ENCODE assay signal across 8 mouse cellular contexts in the genomic region with DNA sequence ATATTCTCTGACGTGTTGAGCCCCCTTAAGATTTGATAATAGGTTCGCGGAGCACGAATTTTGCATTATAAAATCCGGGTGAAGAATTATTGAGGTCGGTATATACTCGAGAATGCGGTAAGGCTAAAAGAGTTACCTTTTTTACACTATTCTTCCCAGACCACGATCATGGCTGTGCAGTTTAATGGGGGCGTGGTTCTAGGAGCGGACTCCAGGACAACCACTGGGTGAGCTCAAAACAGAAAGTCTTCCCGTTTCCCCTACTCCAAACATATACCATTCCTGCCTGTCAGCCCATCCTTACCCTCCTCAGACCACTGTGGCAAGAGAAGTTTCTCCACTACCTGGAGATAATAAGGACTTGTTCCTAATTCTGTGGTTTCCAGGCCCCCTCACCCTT. TPM values are rescaled to one million over a fixed set of nuclear protein-coding genes. Genes with fewer than 3 reads are reported as not detected.
A peak's percentile ranks its signal among the peaks of the same experiment; 100 is the strongest.
DNase-seq lines count a peak whose midpoint lies in the region; ATAC-seq lines count a peak whose summit lies in the region.

No protein-coding gene starts in this region.

- H3K9ac ChIP-seq in kidney, embryonic 15.5 days = peak overlapping the region; percentile 65
- peak overlapping the region; percentile 79 for H3K9ac ChIP-seq in hindbrain, embryonic 12.5 days
- H3K9ac ChIP-seq in midbrain, embryonic 13.5 days (replicated peaks) = peak overlapping the region; percentile 81

- peak; percentile 58 for ATAC-seq in kidney, embryonic 15.5 days (replicated peaks; ENCODE audit: low FRiP score)
- peak; percentile 53 for ATAC-seq in hindbrain, embryonic 12.5 days (ENCODE audit: low FRiP score)
- ATAC-seq in midbrain, embryonic 13.5 days = peak; percentile 41; the same call in 1 of the 2 replicates

- WGBS in kidney, embryonic 15.5 days = 2% methylated on average over 12 of the region's 12 CpGs
- 4% methylated on average over 12 of the region's 12 CpGs for WGBS in hindbrain, embryonic 12.5 days
- WGBS in midbrain, embryonic 13.5 days = 3% methylated on average over 12 of the region's 12 CpGs

- peaks cover 10% of the 10 kb centered on the region for H3K4me1 ChIP-seq in kidney, embryonic 15.5 days
- peaks cover 5% of the 10 kb centered on the region for H3K4me1 ChIP-seq in hindbrain, embryonic 12.5 days
- H3K4me1 ChIP-seq in midbrain, embryonic 13.5 days (replicated peaks) = peaks cover 20% of the 10 kb centered on the region

- intact Hi-C loops in left cerebral cortex, postnatal 36 days (cut with DNase I) = no loop called here

- H3K9me3 ChIP-seq in kidney, embryonic 15.5 days (replicated peaks) = no peaks in the 10 kb centered on the region
- H3K9me3 ChIP-seq in hindbrain, embryonic 12.5 days (replicated peaks) = no peaks in the 10 kb centered on the region
- H3K9me3 ChIP-seq in midbrain, embryonic 13.5 days = no peaks in the 10 kb centered on the region

- peak overlapping the region; percentile 73 for H3K4me3 ChIP-seq in kidney, embryonic 15.5 days (replicated peaks)
- peak overlapping the region; percentile 71 for H3K4me3 ChIP-seq in hindbrain, embryonic 12.5 days
- peak overlapping the region; percentile 72 for H3K4me3 ChIP-seq in midbrain, embryonic 13.5 days (replicated peaks)

- H3K4me2 ChIP-seq in kidney, embryonic 15.5 days = peak overlapping the region; percentile 78
- peak overlapping the region; percentile 75 for H3K4me2 ChIP-seq in hindbrain, embryonic 12.5 days (replicated peaks)
- peak overlapping the region; percentile 87 for H3K4me2 ChIP-seq in midbrain, embryonic 13.5 days (replicated peaks)

- H3K36me3 ChIP-seq in kidney, embryonic 15.5 days = peaks cover 37% of the 10 kb centered on the region
- peaks cover 29% of the 10 kb centered on the region for H3K36me3 ChIP-seq in hindbrain, embryonic 12.5 days
- peaks cover 31% of the 10 kb centered on the region for H3K36me3 ChIP-seq in midbrain, embryonic 13.5 days

- no peaks in the 10 kb centered on the region for H3K27me3 ChIP-seq in kidney, embryonic 15.5 days
- H3K27me3 ChIP-seq in hindbrain, embryonic 12.5 days = no peaks in the 10 kb centered on the region
- no peaks in the 10 kb centered on the region for H3K27me3 ChIP-seq in midbrain, embryonic 13.5 days

- no peak overlapping the region for H3K27ac ChIP-seq in kidney, embryonic 15.5 days
- peak overlapping the region; percentile 68; the same call in 1 of the 2 replicates for H3K27ac ChIP-seq in hindbrain, embryonic 12.5 days
- H3K27ac ChIP-seq in midbrain, embryonic 13.5 days = no peak overlapping the region; the same call in 1 of the 2 replicates

- no peak for DNase-seq in kidney, adult 9 months
- DNase-seq in ZHBTc4 (ENCODE audit: low read depth, low spot score) = peak; percentile 42
- no peak for DNase-seq in left cerebral cortex, postnatal 36 days (ENCODE audit: low spot score in 2 of 2)
- DNase-seq in left cerebral cortex, adult 9 months (ENCODE audit: low spot score in 2 of 2) = no peak
- DNase-seq in lung, postnatal 36 days = no peak

RNA-seq across cellular contexts. Expression of gene Psmb6, which starts 0.6 kb away (rescaled TPM):
- 755 and 782 TPM in 2 replicates for polyA plus RNA-seq in kidney, embryonic 15.5 days (2015; fragmentation: Nextera tagmentation; extraction: Ambion mirVana)
- polyA plus RNA-seq in hindbrain, embryonic 12.5 days (2016; fragmentation: Nextera tagmentation; extraction: Ambion mirVana) = 679 and 744 TPM in 2 replicates
- polyA plus RNA-seq in midbrain, embryonic 13.5 days (2015; fragmentation: Nextera tagmentation; extraction: Ambion mirVana) = 827 and 844 TPM in 2 replicates
- total RNA-seq in left cerebral cortex, postnatal 36 days (2021) = 100 to 1,000 TPM; 164 to 187 TPM

RNA-seq across cellular contexts. Expression of gene Gltpd2, which starts 6.7 kb away (rescaled TPM):
- 0.91 and 1.1 TPM in 2 replicates for polyA plus RNA-seq in kidney, embryonic 15.5 days (2015; fragmentation: Nextera tagmentation; extraction: Ambion mirVana)
- polyA plus RNA-seq in hindbrain, embryonic 12.5 days (2016; fragmentation: Nextera tagmentation; extraction: Ambion mirVana) = 0.36 TPM in 1 of 2 replicates, not detected in the other
- 0.35 and 0.42 TPM in 2 replicates for polyA plus RNA-seq in midbrain, embryonic 13.5 days (2015; fragmentation: Nextera tagmentation; extraction: Ambion mirVana)
- not detected for total RNA-seq in left cerebral cortex, postnatal 36 days (2021)

RNA-seq across cellular contexts. Expression of gene Gm40193, which starts 7.0 kb away (rescaled TPM):
- not detected in 2 replicates for polyA plus RNA-seq in kidney, embryonic 15.5 days (2015; fragmentation: Nextera tagmentation; extraction: Ambion mirVana)
- not detected in 2 replicates for polyA plus RNA-seq in hindbrain, embryonic 12.5 days (2016; fragmentation: Nextera tagmentation; extraction: Ambion mirVana)
- not detected in 2 replicates for polyA plus RNA-seq in midbrain, embryonic 13.5 days (2015; fragmentation: Nextera tagmentation; extraction: Ambion mirVana)
- not detected for total RNA-seq in left cerebral cortex, postnatal 36 days (2021)

RNA-seq across cellular contexts. Expression of gene Vmo1, which starts 11.3 kb away (rescaled TPM):
- 0.35 and 0.40 TPM in 2 replicates for polyA plus RNA-seq in kidney, embryonic 15.5 days (2015; fragmentation: Nextera tagmentation; extraction: Ambion mirVana)
- polyA plus RNA-seq in hindbrain, embryonic 12.5 days (2016; fragmentation: Nextera tagmentation; extraction: Ambion mirVana) = 0.34 TPM in 1 of 2 replicates, not detected in the other
- polyA plus RNA-seq in midbrain, embryonic 13.5 days (2015; fragmentation: Nextera tagmentation; extraction: Ambion mirVana) = not detected in 2 replicates
- total RNA-seq in left cerebral cortex, postnatal 36 days (2021) = not detected

RNA-seq across cellular contexts. Expression of gene Pld2, which starts 14.1 kb away (rescaled TPM):
- 6.5 and 8.2 TPM in 2 replicates for polyA plus RNA-seq in kidney, embryonic 15.5 days (2015; fragmentation: Nextera tagmentation; extraction: Ambion mirVana)
- 7.2 and 7.8 TPM in 2 replicates for polyA plus RNA-seq in hindbrain, embryonic 12.5 days (2016; fragmentation: Nextera tagmentation; extraction: Ambion mirVana)
- polyA plus RNA-seq in midbrain, embryonic 13.5 days (2015; fragmentation: Nextera tagmentation; extraction: Ambion mirVana) = 5.2 and 6.5 TPM in 2 replicates
- total RNA-seq in left cerebral cortex, postnatal 36 days (2021) = 10 to 100 TPM; 14.5 to 20.7 TPM
